21 mouse cellular contexts compared by ENCODE assay signal in genomic region chr3:122040522-122040921, GRCm38 (mm10). TPM values are rescaled to one million over a fixed set of nuclear protein-coding genes. Genes with fewer than 3 reads are reported as not detected.
DNase-seq lines count a peak whose midpoint lies in the region; ATAC-seq and TF ChIP-seq lines count a peak whose summit lies in the region.
"Had no signal": no experiment of that assay in that cellular context is flagged by ENCODE, and none has a peak within 500 bp of the region (broad histone marks: within the 10 kb centered on the region; RNA-seq: fewer than 3 reads in every experiment).

No protein-coding gene starts in this region.

- 76% methylated on average over 6 of the region's 6 CpGs for WGBS in midbrain, embryonic 11.5 days
- 76% methylated on average over 6 of the region's 6 CpGs for WGBS in midbrain, embryonic 14.5 days

- peaks cover 37% of the 10 kb centered on the region for H3K27me3 ChIP-seq in midbrain, embryonic 11.5 days (ENCODE audit: control insufficient read depth, insufficient read depth, low read length)
- H3K27me3 ChIP-seq in midbrain, embryonic 14.5 days (ENCODE audit: control insufficient read depth, insufficient read depth, low read length) = peaks cover 40% of the 10 kb centered on the region
- no peaks in the 10 kb centered on the region for H3K27me3 ChIP-seq in myocyte (ENCODE audit: control insufficient read depth, insufficient read depth, insufficient read length)
- H3K27me3 ChIP-seq: CH12.LX, Patski had no signal

- H3K79me2 ChIP-seq in myocyte (ENCODE audit: control insufficient read depth, insufficient read depth) = no peaks in the 10 kb centered on the region

- H3K27ac ChIP-seq in midbrain, embryonic 11.5 days (ENCODE audit: low read depth, low read length) = no peak overlapping the region
- H3K27ac ChIP-seq in midbrain, embryonic 14.5 days (replicated peaks; ENCODE audit: low read depth, low read length) = no peak overlapping the region

- peaks cover 9% of the 10 kb centered on the region for H3K4me1 ChIP-seq in midbrain, embryonic 11.5 days (ENCODE audit: control insufficient read depth, insufficient read depth, low read length)
- H3K4me1 ChIP-seq in midbrain, embryonic 14.5 days (ENCODE audit: control insufficient read depth, insufficient read depth, low read length) = peaks cover 22% of the 10 kb centered on the region

- no peaks in the 10 kb centered on the region for H3K36me3 ChIP-seq in midbrain, embryonic 11.5 days (ENCODE audit: control insufficient read depth, insufficient read depth, low read length)
- no peaks in the 10 kb centered on the region for H3K36me3 ChIP-seq in midbrain, embryonic 14.5 days (ENCODE audit: control insufficient read depth, insufficient read depth, low read length)
- no peaks in the 10 kb centered on the region for H3K36me3 ChIP-seq in myocyte (ENCODE audit: control insufficient read depth, insufficient read depth)
- H3K36me3 ChIP-seq: G1E had no signal

- H3K9ac ChIP-seq in midbrain, embryonic 11.5 days (ENCODE audit: low read length) = no peak overlapping the region
- no peak overlapping the region for H3K9ac ChIP-seq in midbrain, embryonic 14.5 days (replicated peaks; ENCODE audit: low read length)

- no peaks in the 10 kb centered on the region; the same call in 1 of the 2 replicates for H3K9me3 ChIP-seq in midbrain, embryonic 11.5 days (ENCODE audit: control insufficient read depth, low read length)
- 0 out of 2 replicates have a peak, but pooled peaks cover 3% of the 10 kb centered on the region for H3K9me3 ChIP-seq in midbrain, embryonic 14.5 days (ENCODE audit: control insufficient read depth, low read length)
- H3K9me3 ChIP-seq: G1E had no signal

- no peak overlapping the region for H3ac ChIP-seq in myocyte (ENCODE audit: control insufficient read depth, insufficient read length)

- TF ChIP-seq POLR2A in myocyte (IDR thresholded peaks at IDR 0.05; ENCODE audit: insufficient read length, low read depth) = no peak

- intact Hi-C loops in heart, postnatal 25 days (cut with DNase I) = no loop called here

- H3K4me2 ChIP-seq in midbrain, embryonic 11.5 days = no peak overlapping the region
- no peak overlapping the region for H3K4me2 ChIP-seq in midbrain, embryonic 14.5 days (ENCODE audit: low read length)
- no peak overlapping the region for H3K4me2 ChIP-seq in myocyte (ENCODE audit: low read depth)

- ATAC-seq in midbrain, embryonic 11.5 days (ENCODE audit: low FRiP score) = no peak
- no peak for ATAC-seq in midbrain, embryonic 14.5 days (ENCODE audit: low FRiP score, low TSS enrichment)
- ATAC-seq: activated CD4-positive, CD25-positive, alpha-beta regulatory T cell, adult 4 months; CD4-positive, CD25-positive, alpha-beta regulatory T cell, adult 4 months; Patski had no signal

- no peak overlapping the region for H3K4me3 ChIP-seq in midbrain, embryonic 11.5 days (ENCODE audit: low read depth, low read length)
- no peak overlapping the region for H3K4me3 ChIP-seq in midbrain, embryonic 14.5 days (replicated peaks; ENCODE audit: low read depth, low read length)
- H3K4me3 ChIP-seq in myocyte = no peak overlapping the region

- peak; percentile 23 for DNase-seq in heart, adult 11 months
- no peak for DNase-seq in heart, postnatal 25 days (ENCODE audit: low spot score)
- DNase-seq in midbrain, embryonic 11.5 days (ENCODE audit: low spot score, missing footprints) = peak; percentile 83
- no peak for DNase-seq in midbrain, embryonic 14.5 days
- DNase-seq in cerebellum, adult 11 months = no peak
- DNase-seq: adrenal gland, adult 2 months; adrenal gland, adult 8-10 months; adrenal gland, postnatal 10 days; adrenal gland, postnatal 14 days; adrenal gland, postnatal 25 days; adrenal gland, postnatal 36 days; B cell, adult 2 months; cerebellum, adult 11-12 months; cerebellum, adult 18-20 months; cerebellum, adult 2 months had no signal

TF ChIP-seq in myocyte, 11 proteins besides CTCF, POLR2A, EP300 and RAD21:
- TF ChIP-seq MYOG (IDR thresholded peaks at IDR 0.05; ENCODE audit: control insufficient read depth in 1 of 3, insufficient read depth in 1 of 3, insufficient read length in 2 of 3, low read depth in 2 of 3) = peak; percentile 29 to 91 (median 81)
- peak in 2 of 3 experiments; percentile 44 to 85 for TF ChIP-seq MYOD1 (IDR thresholded peaks at IDR 0.05; ENCODE audit: control insufficient read depth in 1 of 3, insufficient read length in 2 of 3, low read depth in 2 of 3)
- no peak for TF ChIP-seq E2F4 (IDR thresholded peaks at IDR 0.05; ENCODE audit: insufficient read depth)

RNA-seq across cellular contexts. Expression of gene Abca4, which starts 3.7 kb away (rescaled TPM):
- 1 to 10 TPM; 2.3 TPM for total RNA-seq in heart, postnatal 25 days (2021)
- polyA plus RNA-seq in midbrain, embryonic 11.5 days (2014; fragmentation: Nextera tagmentation; extraction: Ambion mirVana) = 2.2 and 2.3 TPM in 2 replicates
- 1.00 and 1.6 TPM in 2 replicates for polyA plus RNA-seq in midbrain, embryonic 14.5 days (2014; fragmentation: Nextera tagmentation; extraction: Ambion mirVana)
- 1.7 TPM for polyA plus RNA-seq in myocyte (2012; fragmentation: generic; extraction: Trizol)
- polyA plus RNA-seq: activated CD4-positive, CD25-positive, alpha-beta regulatory T cell, adult 4 months; CD4-positive, CD25-positive, alpha-beta regulatory T cell, adult 4 months had no signal

Comparison
In these comparisons a context has a peak if more than half of its experiments do, and no peak if none do; other contexts are left out.
1. DNase-seq: peak in heart, adult 11 months (single experiment) and midbrain, embryonic 11.5 days (single experiment); none in heart, postnatal 25 days (single experiment), midbrain, embryonic 14.5 days (single experiment) and cerebellum, adult 11 months (single experiment).